Mouse (Mus musculus): ENCODE measurements around the gene Rpl34. TPM values are rescaled to one million over a fixed set of nuclear protein-coding genes. Genes with fewer than 3 reads are reported as not detected.
A peak's percentile ranks its signal among the peaks of the same experiment; 100 is the strongest.

Rpl34 gene
- total RNA-seq (2022) = 100 to 1,000 TPM; 314 to 367 (median 338) TPM

- DNase-seq (ENCODE audit: low spot score in 2 of 2) = peak; percentile 86 to 91
These were observed at the start of gene Rpl34 for GRCm38 (mm10) chr3:130730189-130730653. TSS of gene Rpl34 (minus strand) at chr3:130730398.

- DNase-seq (ENCODE audit: low spot score in 2 of 2) = no peak
These were observed 38.0 kb upstream of the Rpl34 start for GRCm38 (mm10) chr3:130768172-130768571.

GRCm38 (mm10) chr3:130764091-130764490, 33.9 kb upstream of the Rpl34 start:
- DNase-seq (ENCODE audit: low spot score in 2 of 2) = no peak

GRCm38 (mm10) chr3:130760711-130761435, 30.7 kb upstream of the Rpl34 start:
- no peak for DNase-seq (ENCODE audit: low spot score in 2 of 2)

GRCm38 (mm10) chr3:130758157-130758841, 28.1 kb upstream of the Rpl34 start:
- DNase-seq (ENCODE audit: low spot score in 2 of 2) = no peak

GRCm38 (mm10) chr3:130757117-130757852, 27.1 kb upstream of the Rpl34 start:
- DNase-seq (ENCODE audit: low spot score in 2 of 2) = no peak

GRCm38 (mm10) chr3:130749206-130749605, 19.0 kb upstream of the Rpl34 start:
- no peak for DNase-seq (ENCODE audit: low spot score in 2 of 2)

GRCm38 (mm10) chr3:130746673-130747619, 16.7 kb upstream of the Rpl34 start:
- DNase-seq (ENCODE audit: low spot score in 2 of 2) = no peak

- DNase-seq (ENCODE audit: low spot score in 2 of 2) = no peak
These were observed 7.6 kb upstream of the Rpl34 start for GRCm38 (mm10) chr3:130737652-130738361.

GRCm38 (mm10) chr3:130736758-130737157, 6.6 kb upstream of the Rpl34 start:
- no peak for DNase-seq (ENCODE audit: low spot score in 2 of 2)

- peak in 1 of 2 experiments; percentile 3 for DNase-seq (ENCODE audit: low spot score in 2 of 2)
These were observed 568 bp downstream of the Rpl34 start for GRCm38 (mm10) chr3:130729472-130730188.

GRCm38 (mm10) chr3:130727676-130728075, 2.5 kb downstream of the Rpl34 start:
- DNase-seq (ENCODE audit: low spot score in 2 of 2) = no peak

GRCm38 (mm10) chr3:130727036-130727435, 3.2 kb downstream of the Rpl34 start:
- no peak for DNase-seq (ENCODE audit: low spot score in 2 of 2)

GRCm38 (mm10) chr3:130725718-130726117, 4.5 kb downstream of the Rpl34 start:
- DNase-seq (ENCODE audit: low spot score in 2 of 2) = no peak

GRCm38 (mm10) chr3:130722733-130723478, 7.3 kb downstream of the Rpl34 start:
- DNase-seq (ENCODE audit: low spot score in 2 of 2) = no peak

- DNase-seq (ENCODE audit: low spot score in 2 of 2) = no peak
These were observed 10.0 kb downstream of the Rpl34 start for GRCm38 (mm10) chr3:130720225-130720624.

- no peak for DNase-seq (ENCODE audit: low spot score in 2 of 2)
These were observed 11.3 kb downstream of the Rpl34 start for GRCm38 (mm10) chr3:130718871-130719270.

GRCm38 (mm10) chr3:130716555-130716954, 13.6 kb downstream of the Rpl34 start:
- no peak for DNase-seq (ENCODE audit: low spot score in 2 of 2)
